Mouse (Mus musculus): ENCODE data around the gene Cytip. TPM values are rescaled to one million over a fixed set of nuclear protein-coding genes. Genes with fewer than 3 reads are reported as not detected.

Cytip gene
- total and polyA plus RNA-seq, 2 experiments from 2014 or later = 0.49 TPM; not detected in 1

GRCm38 (mm10) chr2:58175392-58176291 is 19.7 kb downstream of the Cytip start:
- WGBS = 78% methylated on average over 8 of the region's 8 CpGs
- no peak overlapping the region for H3K9ac ChIP-seq (replicated peaks; ENCODE audit: low read length)
- H3K4me1 ChIP-seq (ENCODE audit: insufficient read depth, low read length) = peaks cover 4% of the 10 kb centered on the region; the same call in 1 of the 2 replicates
- no peaks in the 10 kb centered on the region for H3K9me3 ChIP-seq (ENCODE audit: low read length)
- no peaks in the 10 kb centered on the region for H3K27me3 ChIP-seq (ENCODE audit: insufficient read depth, low read length)
- DNase-seq (ENCODE audit: low spot score) (peak; percentile 25), ATAC-seq (no peak)
- H3K4me2 ChIP-seq (ENCODE audit: low read depth, low read length) = no peak overlapping the region
- H3K27ac ChIP-seq = no peak overlapping the region
- no peaks in the 10 kb centered on the region for H3K36me3 ChIP-seq (ENCODE audit: insufficient read depth, low read length)
- no peak for TF ChIP-seq CTCF (IDR thresholded peaks at IDR 0.05; ENCODE audit: low read depth)
- no peak overlapping the region for H3K4me3 ChIP-seq (ENCODE audit: low read length)

- 13% methylated on average over 9 of the region's 9 CpGs for WGBS
- Histone ChIP-seq H3K9ac (replicated peaks; ENCODE audit: low read length) (0 out of 2 replicates have a peak overlapping the region, but pooled peaks have one; percentile 19), H3K27me3 (ENCODE audit: insufficient read depth, low read length) (no peaks in the 10 kb centered on the region), H3K27ac (peak overlapping the region; percentile 33), H3K4me1 (ENCODE audit: insufficient read depth, low read length) (peaks cover 4% of the 10 kb centered on the region; the same call in 1 of the 2 replicates), H3K4me3 (ENCODE audit: low read length) (no peak overlapping the region), H3K4me2 (ENCODE audit: low read depth, low read length) (peak overlapping the region; percentile 22; the same call in 1 of the 2 replicates), H3K9me3 (ENCODE audit: low read length) (no peaks in the 10 kb centered on the region), H3K36me3 (ENCODE audit: insufficient read depth, low read length) (no peaks in the 10 kb centered on the region)
- TF ChIP-seq CTCF (IDR thresholded peaks at IDR 0.05; ENCODE audit: low read depth) = no peak
- peak; percentile 90 for ATAC-seq
- peak; percentile 68 for DNase-seq (ENCODE audit: low spot score)
Observed at GRCm38 (mm10) chr2:58174476-58175286, 20.7 kb downstream of the Cytip start.

GRCm38 (mm10) chr2:58172963-58173362 is 22.4 kb downstream of the Cytip start:
- no peaks in the 10 kb centered on the region for H3K36me3 ChIP-seq (ENCODE audit: insufficient read depth, low read length)
- H3K27me3 ChIP-seq (ENCODE audit: insufficient read depth, low read length) = no peaks in the 10 kb centered on the region
- H3K9me3 ChIP-seq (ENCODE audit: low read length) = no peaks in the 10 kb centered on the region
- H3K4me3 ChIP-seq (ENCODE audit: low read length) = no peak overlapping the region
- no peak overlapping the region for H3K9ac ChIP-seq (replicated peaks; ENCODE audit: low read length)
- H3K4me1 ChIP-seq (ENCODE audit: insufficient read depth, low read length) = peaks cover 4% of the 10 kb centered on the region; the same call in 1 of the 2 replicates
- no peak overlapping the region for H3K27ac ChIP-seq
- WGBS = 94% methylated on average over 3 of the region's 3 CpGs
- no peak overlapping the region for H3K4me2 ChIP-seq (ENCODE audit: low read depth, low read length)
- no peak for TF ChIP-seq CTCF (IDR thresholded peaks at IDR 0.05; ENCODE audit: low read depth)
- DNase-seq (ENCODE audit: low spot score) (no peak), ATAC-seq (no peak)

- no peaks in the 10 kb centered on the region for H3K36me3 ChIP-seq (ENCODE audit: insufficient read depth, low read length)
- no peaks in the 10 kb centered on the region for H3K27me3 ChIP-seq (ENCODE audit: insufficient read depth, low read length)
- no peak for DNase-seq (ENCODE audit: low spot score)
- H3K9me3 ChIP-seq (ENCODE audit: low read length) = no peaks in the 10 kb centered on the region
- no peak for ATAC-seq
- no peak overlapping the region for H3K9ac ChIP-seq (replicated peaks; ENCODE audit: low read length)
- no peak overlapping the region for H3K4me3 ChIP-seq (ENCODE audit: low read length)
- peaks cover 1% of the 10 kb centered on the region; the same call in 1 of the 2 replicates for H3K4me1 ChIP-seq (ENCODE audit: insufficient read depth, low read length)
- TF ChIP-seq CTCF (IDR thresholded peaks at IDR 0.05; ENCODE audit: low read depth) = no peak
- no peak overlapping the region for H3K4me2 ChIP-seq (ENCODE audit: low read depth, low read length)
- H3K27ac ChIP-seq = no peak overlapping the region
- WGBS = 90% methylated on average over 2 of the region's 2 CpGs
Observed at GRCm38 (mm10) chr2:58169173-58169572, 26.2 kb downstream of the Cytip start.

GRCm38 (mm10) chr2:58167654-58168053 is 27.7 kb downstream of the Cytip start:
- 90% methylated on average over 3 of the region's 3 CpGs for WGBS
- Histone ChIP-seq H3K9me3 (ENCODE audit: low read length) (no peaks in the 10 kb centered on the region), H3K4me3 (ENCODE audit: low read length) (no peak overlapping the region), H3K4me1 (ENCODE audit: insufficient read depth, low read length) (no peaks in the 10 kb centered on the region), H3K4me2 (ENCODE audit: low read depth, low read length) (no peak overlapping the region), H3K27ac (no peak overlapping the region), H3K36me3 (ENCODE audit: insufficient read depth, low read length) (no peaks in the 10 kb centered on the region), H3K27me3 (ENCODE audit: insufficient read depth, low read length) (no peaks in the 10 kb centered on the region), H3K9ac (replicated peaks; ENCODE audit: low read length) (no peak overlapping the region)
- ATAC-seq = no peak
- DNase-seq (ENCODE audit: low spot score) = no peak
- TF ChIP-seq CTCF (IDR thresholded peaks at IDR 0.05; ENCODE audit: low read depth) = no peak

- WGBS = 74% methylated on average over 2 of the region's 2 CpGs
- no peaks in the 10 kb centered on the region for H3K9me3 ChIP-seq (ENCODE audit: low read length)
- H3K9ac ChIP-seq (replicated peaks; ENCODE audit: low read length) = no peak overlapping the region
- no peak overlapping the region for H3K4me3 ChIP-seq (ENCODE audit: low read length)
- TF ChIP-seq CTCF (IDR thresholded peaks at IDR 0.05; ENCODE audit: low read depth) = no peak
- DNase-seq (ENCODE audit: low spot score) = no peak
- H3K27ac ChIP-seq = no peak overlapping the region
- no peaks in the 10 kb centered on the region for H3K36me3 ChIP-seq (ENCODE audit: insufficient read depth, low read length)
- ATAC-seq = no peak
- no peaks in the 10 kb centered on the region for H3K27me3 ChIP-seq (ENCODE audit: insufficient read depth, low read length)
- no peak overlapping the region for H3K4me2 ChIP-seq (ENCODE audit: low read depth, low read length)
- no peaks in the 10 kb centered on the region for H3K4me1 ChIP-seq (ENCODE audit: insufficient read depth, low read length)
Observed at GRCm38 (mm10) chr2:58166764-58167163, 28.6 kb downstream of the Cytip start.

All from hindbrain, postnatal 0 days (tissue).